Mouse (Mus musculus) kidney, embryonic 14.5 days (tissue): Measurements from ENCODE around the gene Hmgcr. TPM values are rescaled to one million over a fixed set of nuclear protein-coding genes. Genes with fewer than 3 reads are reported as not detected.

Experiments
- polyA plus RNA-seq: library from polyadenylated mRNA; unstranded; fragments of >200 nt; fragmentation: Nextera tagmentation; extraction: Ambion mirVana; gene quantifications from 2 replicates; pipeline ENCODE4 v1.2.1, GENCODE M21; 2014

Gene Hmgcr
- polyA plus RNA-seq, 1 experiment from 2014 or later: 89.8 TPM

Other genes with a start within 250 kb of the Hmgcr start
- gene Ankdd1b, start 199.7 kb downstream of the Hmgcr start, polyA plus RNA-seq: 0.28 TPM in 1 of 2 replicates, not detected in the other
- gene Gm17622, start 180.2 kb downstream of the Hmgcr start, polyA plus RNA-seq: not detected in 2 replicates
- gene Polk, start 128.4 kb downstream of the Hmgcr start, polyA plus RNA-seq: 5.4 and 10.8 TPM in 2 replicates
- 8.4 and 13.4 TPM in 2 replicates for gene Col4a3bp, start 128.3 kb downstream of the Hmgcr start, polyA plus RNA-seq
- gene Ankrd31, start 77.3 kb upstream of the Hmgcr start, polyA plus RNA-seq: not detected in 2 replicates